Mouse (Mus musculus): Measurements from ENCODE around the gene Rps6ka5. TPM values are rescaled to one million over a fixed set of nuclear protein-coding genes. Genes with fewer than 3 reads are reported as not detected.

The Rps6ka5 gene
- polyA plus RNA-seq, 1 experiment from 2014 or later: 5.8 TPM

DNA sequence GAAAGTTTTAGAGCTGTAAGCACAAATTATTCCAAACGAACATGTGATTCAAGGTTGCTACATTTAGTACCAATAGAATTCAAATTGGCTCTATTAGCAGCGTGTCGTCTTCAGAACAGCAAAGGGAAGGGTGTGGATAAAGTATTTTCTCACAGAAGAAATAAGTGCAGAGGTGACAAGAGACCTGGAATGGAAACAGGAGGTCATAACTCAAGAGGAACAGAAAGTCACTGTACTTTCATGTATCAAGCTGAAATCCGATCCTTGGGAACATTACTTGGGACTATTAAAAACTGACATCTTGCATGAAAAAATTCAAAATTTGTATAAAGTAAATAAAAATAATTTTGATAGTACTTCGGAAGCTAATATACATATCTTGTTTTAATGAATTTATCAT is 36.3 kb downstream of the Rps6ka5 start:
- Histone ChIP-seq H3K4me3 (ENCODE audit: control insufficient read depth in 1 of 2, insufficient read depth in 1 of 2, low read depth in 1 of 2, low read length in 2 of 2) (no peak overlapping the region), H3K4me1 (ENCODE audit: control insufficient read depth in 2 of 2, insufficient read depth in 2 of 2, low read length in 2 of 2) (peaks cover 0 to 17% of the 10 kb centered on the region in 2 experiments; a peak in 2 of 4 replicates), H3K9me3 (ENCODE audit: control insufficient read depth, low read length) (no peaks in the 10 kb centered on the region), H3K4me2 (ENCODE audit: low read length) (no peak overlapping the region), H3K27me3 (ENCODE audit: control insufficient read depth, insufficient read depth, low read length) (no peaks in the 10 kb centered on the region), H3K36me3 (ENCODE audit: control insufficient read depth, insufficient read depth, low read length) (no peaks in the 10 kb centered on the region), H3K27ac (replicated peaks in 1 of 2; ENCODE audit: control insufficient read depth in 1 of 2, insufficient read depth in 1 of 2, low read depth in 2 of 2, low read length in 2 of 2) (no peak overlapping the region), H3K9ac (ENCODE audit: low read length) (no peak overlapping the region)
- ATAC-seq (ENCODE audit: insufficient number of reproducible peaks, insufficient read depth, low FRiP score, low read depth): no peak
- 72% methylated on average over 5 of the region's 5 CpGs for WGBS

GRCm38 (mm10) chr12:100688177-100688576 is 38.6 kb downstream of the Rps6ka5 start:
- Histone ChIP-seq H3K4me1 (ENCODE audit: control insufficient read depth in 2 of 2, insufficient read depth in 2 of 2, low read length in 2 of 2) (peaks cover 0 to 17% of the 10 kb centered on the region in 2 experiments; a peak in 2 of 4 replicates), H3K36me3 (ENCODE audit: control insufficient read depth, insufficient read depth, low read length) (no peaks in the 10 kb centered on the region), H3K4me3 (ENCODE audit: control insufficient read depth in 1 of 2, insufficient read depth in 1 of 2, low read depth in 1 of 2, low read length in 2 of 2) (no peak overlapping the region), H3K9me3 (ENCODE audit: control insufficient read depth, low read length) (no peaks in the 10 kb centered on the region), H3K27ac (replicated peaks in 1 of 2; ENCODE audit: control insufficient read depth in 1 of 2, insufficient read depth in 1 of 2, low read depth in 2 of 2, low read length in 2 of 2) (peak overlapping the region in 1 of 2 experiments; percentile 64; a peak in 2 of 4 replicates), H3K27me3 (ENCODE audit: control insufficient read depth, insufficient read depth, low read length) (no peaks in the 10 kb centered on the region), H3K9ac (ENCODE audit: low read length) (no peak overlapping the region), H3K4me2 (ENCODE audit: low read length) (peak overlapping the region; percentile 11; the same call in 1 of the 2 replicates)
- ATAC-seq (ENCODE audit: insufficient number of reproducible peaks, insufficient read depth, low FRiP score, low read depth): peak; percentile 77; the same call in 1 of the 2 replicates

DNA sequence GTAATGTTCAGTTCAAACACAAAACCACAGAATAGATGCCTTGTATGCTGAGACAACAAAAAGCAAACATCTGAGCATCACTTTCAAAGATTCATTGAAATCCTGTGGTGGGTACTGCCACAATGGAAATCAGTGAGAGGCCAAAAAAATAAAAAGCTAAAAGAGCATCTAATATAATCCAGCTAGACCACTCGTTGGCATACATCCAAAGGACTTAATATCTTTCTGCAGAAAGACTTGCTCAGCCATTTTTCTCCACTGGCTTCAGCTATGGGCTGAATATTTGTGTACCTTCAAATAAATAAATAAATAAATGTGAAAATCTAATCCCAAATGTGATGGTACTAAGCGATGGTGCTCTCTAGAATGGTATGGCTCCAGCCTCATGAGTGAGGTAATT is 39.8 kb downstream of the Rps6ka5 start:
- Histone ChIP-seq H3K4me3 (ENCODE audit: control insufficient read depth in 1 of 2, insufficient read depth in 1 of 2, low read depth in 1 of 2, low read length in 2 of 2) (no peak overlapping the region), H3K27ac (replicated peaks in 1 of 2; ENCODE audit: control insufficient read depth in 1 of 2, insufficient read depth in 1 of 2, low read depth in 2 of 2, low read length in 2 of 2) (no peak overlapping the region), H3K36me3 (ENCODE audit: control insufficient read depth, insufficient read depth, low read length) (no peaks in the 10 kb centered on the region), H3K4me2 (ENCODE audit: low read length) (no peak overlapping the region), H3K9me3 (ENCODE audit: control insufficient read depth, low read length) (no peaks in the 10 kb centered on the region), H3K4me1 (ENCODE audit: control insufficient read depth in 2 of 2, insufficient read depth in 2 of 2, low read length in 2 of 2) (peaks cover 0 to 11% of the 10 kb centered on the region in 2 experiments; a peak in 1 of 4 replicates), H3K27me3 (ENCODE audit: control insufficient read depth, insufficient read depth, low read length) (no peaks in the 10 kb centered on the region), H3K9ac (ENCODE audit: low read length) (no peak overlapping the region)
- ATAC-seq (ENCODE audit: insufficient number of reproducible peaks, insufficient read depth, low FRiP score, low read depth): no peak
- 78% methylated on average over 2 of the region's 2 CpGs for WGBS

DNA sequence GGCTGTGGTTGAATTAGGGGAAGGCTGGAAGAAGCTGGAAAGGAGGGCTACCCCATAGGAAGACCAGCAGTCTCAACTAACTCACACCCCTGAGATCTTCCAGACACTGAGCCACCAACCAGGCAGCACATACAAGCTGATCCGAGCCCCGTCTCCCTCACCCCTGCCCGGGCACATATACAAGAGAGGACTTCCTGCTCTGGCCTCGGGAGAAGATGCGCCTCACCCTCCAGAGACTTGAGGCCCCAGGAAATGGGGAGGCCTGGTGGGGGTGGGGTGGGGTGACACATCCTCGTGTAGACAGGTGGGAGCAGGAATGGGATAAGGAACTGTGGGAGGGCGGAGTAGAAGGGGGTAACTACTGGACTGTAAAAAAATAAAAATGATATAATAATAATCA is 45.0 kb downstream of the Rps6ka5 start:
- Histone ChIP-seq H3K9me3 (ENCODE audit: control insufficient read depth, low read length) (no peaks in the 10 kb centered on the region), H3K4me1 (ENCODE audit: control insufficient read depth in 2 of 2, insufficient read depth in 2 of 2, low read length in 2 of 2) (peaks cover 0 to 4% of the 10 kb centered on the region in 2 experiments; a peak in 1 of 4 replicates), H3K36me3 (ENCODE audit: control insufficient read depth, insufficient read depth, low read length) (no peaks in the 10 kb centered on the region), H3K27me3 (ENCODE audit: control insufficient read depth, insufficient read depth, low read length) (no peaks in the 10 kb centered on the region), H3K9ac (ENCODE audit: low read length) (no peak overlapping the region), H3K4me2 (ENCODE audit: low read length) (no peak overlapping the region), H3K27ac (replicated peaks in 1 of 2; ENCODE audit: control insufficient read depth in 1 of 2, insufficient read depth in 1 of 2, low read depth in 2 of 2, low read length in 2 of 2) (no peak overlapping the region), H3K4me3 (ENCODE audit: control insufficient read depth in 1 of 2, insufficient read depth in 1 of 2, low read depth in 1 of 2, low read length in 2 of 2) (no peak overlapping the region)
- WGBS: 78% methylated on average over 7 of the region's 7 CpGs
- no peak for ATAC-seq (ENCODE audit: insufficient number of reproducible peaks, insufficient read depth, low FRiP score, low read depth)

- ATAC-seq (ENCODE audit: insufficient number of reproducible peaks, insufficient read depth, low FRiP score, low read depth): no peak
- Histone ChIP-seq H3K9me3 (ENCODE audit: control insufficient read depth, low read length) (no peaks in the 10 kb centered on the region), H3K4me2 (ENCODE audit: low read length) (no peak overlapping the region), H3K4me3 (ENCODE audit: control insufficient read depth in 1 of 2, insufficient read depth in 1 of 2, low read depth in 1 of 2, low read length in 2 of 2) (no peak overlapping the region), H3K36me3 (ENCODE audit: control insufficient read depth, insufficient read depth, low read length) (no peaks in the 10 kb centered on the region), H3K27me3 (ENCODE audit: control insufficient read depth, insufficient read depth, low read length) (no peaks in the 10 kb centered on the region), H3K9ac (ENCODE audit: low read length) (no peak overlapping the region), H3K27ac (replicated peaks in 1 of 2; ENCODE audit: control insufficient read depth in 1 of 2, insufficient read depth in 1 of 2, low read depth in 2 of 2, low read length in 2 of 2) (no peak overlapping the region), H3K4me1 (ENCODE audit: control insufficient read depth in 2 of 2, insufficient read depth in 2 of 2, low read length in 2 of 2) (peaks cover 0 to 4% of the 10 kb centered on the region in 2 experiments; a peak in 1 of 4 replicates)
- WGBS: 56% methylated on average over 1 of the region's 1 CpGs
Observed at GRCm38 (mm10) chr12:100681241-100681640, 45.5 kb downstream of the Rps6ka5 start.

- 82% methylated on average over 5 of the region's 5 CpGs for WGBS
- no peak for ATAC-seq (ENCODE audit: insufficient number of reproducible peaks, insufficient read depth, low FRiP score, low read depth)
Observed at GRCm38 (mm10) chr12:100680676-100681075, 46.1 kb downstream of the Rps6ka5 start.

GRCm38 (mm10) chr12:100670647-100671199 is 56.1 kb downstream of the Rps6ka5 start:
- Histone ChIP-seq H3K4me2 (ENCODE audit: low read length) (no peak overlapping the region), H3K9ac (ENCODE audit: low read length) (no peak overlapping the region), H3K9me3 (ENCODE audit: control insufficient read depth, low read length) (no peaks in the 10 kb centered on the region), H3K36me3 (ENCODE audit: control insufficient read depth, insufficient read depth, low read length) (no peaks in the 10 kb centered on the region), H3K4me1 (ENCODE audit: control insufficient read depth in 2 of 2, insufficient read depth in 2 of 2, low read length in 2 of 2) (peaks cover 0 to 4% of the 10 kb centered on the region in 2 experiments; a peak in 1 of 4 replicates), H3K27ac (replicated peaks in 1 of 2; ENCODE audit: control insufficient read depth in 1 of 2, insufficient read depth in 1 of 2, low read depth in 2 of 2, low read length in 2 of 2) (no peak overlapping the region), H3K27me3 (ENCODE audit: control insufficient read depth, insufficient read depth, low read length) (no peaks in the 10 kb centered on the region), H3K4me3 (ENCODE audit: control insufficient read depth in 1 of 2, insufficient read depth in 1 of 2, low read depth in 1 of 2, low read length in 2 of 2) (no peak overlapping the region)
- no peak for ATAC-seq (ENCODE audit: insufficient number of reproducible peaks, insufficient read depth, low FRiP score, low read depth)
- WGBS: 66% methylated on average over 2 of the region's 2 CpGs

More at GRCm38 (mm10) chr12:100680676-100681075, 46.1 kb downstream of the Rps6ka5 start:
- Histone ChIP-seq H3K9ac (ENCODE audit: low read length) (no peak overlapping the region), H3K27me3 (ENCODE audit: control insufficient read depth, insufficient read depth, low read length) (no peaks in the 10 kb centered on the region), H3K9me3 (ENCODE audit: control insufficient read depth, low read length) (no peaks in the 10 kb centered on the region), H3K36me3 (ENCODE audit: control insufficient read depth, insufficient read depth, low read length) (no peaks in the 10 kb centered on the region), H3K4me3 (ENCODE audit: control insufficient read depth in 1 of 2, insufficient read depth in 1 of 2, low read depth in 1 of 2, low read length in 2 of 2) (no peak overlapping the region), H3K4me1 (ENCODE audit: control insufficient read depth in 2 of 2, insufficient read depth in 2 of 2, low read length in 2 of 2) (peaks cover 0 to 4% of the 10 kb centered on the region in 2 experiments; a peak in 1 of 4 replicates), H3K4me2 (ENCODE audit: low read length) (no peak overlapping the region), H3K27ac (replicated peaks in 1 of 2; ENCODE audit: control insufficient read depth in 1 of 2, insufficient read depth in 1 of 2, low read depth in 2 of 2, low read length in 2 of 2) (no peak overlapping the region)

GRCm38 (mm10) chr12:100665294-100665693 is 61.5 kb downstream of the Rps6ka5 start:
- Histone ChIP-seq H3K9me3 (ENCODE audit: control insufficient read depth, low read length) (no peaks in the 10 kb centered on the region), H3K9ac (ENCODE audit: low read length) (no peak overlapping the region), H3K27ac (replicated peaks in 1 of 2; ENCODE audit: control insufficient read depth in 1 of 2, insufficient read depth in 1 of 2, low read depth in 2 of 2, low read length in 2 of 2) (no peak overlapping the region), H3K27me3 (ENCODE audit: control insufficient read depth, insufficient read depth, low read length) (no peaks in the 10 kb centered on the region), H3K4me3 (ENCODE audit: control insufficient read depth in 1 of 2, insufficient read depth in 1 of 2, low read depth in 1 of 2, low read length in 2 of 2) (no peak overlapping the region), H3K4me1 (ENCODE audit: control insufficient read depth in 2 of 2, insufficient read depth in 2 of 2, low read length in 2 of 2) (peaks cover 0 to 4% of the 10 kb centered on the region in 2 experiments; a peak in 1 of 4 replicates), H3K4me2 (ENCODE audit: low read length) (no peak overlapping the region), H3K36me3 (ENCODE audit: control insufficient read depth, insufficient read depth, low read length) (no peaks in the 10 kb centered on the region)
- 77% methylated on average over 4 of the region's 4 CpGs for WGBS
- no peak for ATAC-seq (ENCODE audit: insufficient number of reproducible peaks, insufficient read depth, low FRiP score, low read depth)

Data from heart, embryonic 14.5 days (tissue).